Mouse (Mus musculus) kidney, adult 2 months (tissue): ENCODE data around the gene Map2k2.

ENCODE experiments used
- CTCF ChIP-seq: fragments of 200-500 bp; conservative IDR thresholded peaks from 2 replicates; pipeline ENCODE4 v1.5.1; 2011; ENCODE audit warnings: low read depth, mild to moderate bottlenecking, control low read depth, low read length, moderate library complexity, mixed read lengths; ENCODE audit not compliant: insufficient read depth, insufficient read length
- POLR2A ChIP-seq: fragments of 200-500 bp; IDR thresholded peaks from one replicate; pipeline ENCODE4 v1.6.1; 2011; ENCODE audit warnings: low read depth, low read length, control low read depth

DNA sequence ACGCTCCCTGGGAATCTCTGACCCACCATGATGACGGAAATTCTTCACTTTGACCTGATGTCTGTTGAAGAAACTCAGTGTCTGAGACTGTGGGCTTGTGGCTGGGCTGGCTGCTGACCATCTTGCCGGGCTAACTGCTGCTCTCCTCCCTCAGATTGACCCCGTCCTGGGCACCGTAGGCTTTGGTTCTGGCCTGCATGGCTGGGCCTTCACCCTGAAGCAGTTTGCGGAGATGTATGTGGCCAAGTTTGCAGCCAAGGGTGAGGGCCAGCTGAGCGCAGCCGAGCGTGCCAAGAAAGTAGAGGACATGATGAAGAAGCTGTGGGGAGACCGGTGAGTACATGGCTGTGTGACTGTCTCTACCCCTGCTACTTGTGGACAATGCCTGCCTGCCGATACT lies 73.2 kb downstream of the Map2k2 start:
- TF ChIP-seq CTCF (no peak), POLR2A (no peak)
